Mouse (Mus musculus) 416B (cell line): ENCODE results near the gene Tbc1d16.

Experiments
- DNase-seq: peaks from one replicate; pipeline ENCODE4 v3.0.0; 2011; ENCODE audit warnings: low read depth

Gene Tbc1d16

GRCm38 (mm10) chr11:119207986-119208385 is 20.3 kb downstream of the Tbc1d16 start:
- no peak for DNase-seq

- DNase-seq: peak; percentile 71
Measured at GRCm38 (mm10) chr11:119206562-119206961, 21.7 kb downstream of the Tbc1d16 start.

- no peak for DNase-seq
Measured at GRCm38 (mm10) chr11:119205738-119206137, 22.6 kb downstream of the Tbc1d16 start.

GRCm38 (mm10) chr11:119203423-119203822 is 24.9 kb downstream of the Tbc1d16 start:
- peak; percentile 43 for DNase-seq

GRCm38 (mm10) chr11:119199233-119199601 is 29.1 kb downstream of the Tbc1d16 start:
- DNase-seq: no peak

GRCm38 (mm10) chr11:119198564-119199232 is 29.6 kb downstream of the Tbc1d16 start:
- no peak for DNase-seq

GRCm38 (mm10) chr11:119197618-119198563 is 30.4 kb downstream of the Tbc1d16 start:
- DNase-seq: no peak

- no peak for DNase-seq
Measured at GRCm38 (mm10) chr11:119192605-119193004, 35.7 kb downstream of the Tbc1d16 start.

- DNase-seq: no peak
Measured at GRCm38 (mm10) chr11:119192176-119192575, 36.1 kb downstream of the Tbc1d16 start.

GRCm38 (mm10) chr11:119191606-119192081 is 36.7 kb downstream of the Tbc1d16 start:
- peak; percentile 94 for DNase-seq

GRCm38 (mm10) chr11:119190498-119190897 is 37.8 kb downstream of the Tbc1d16 start:
- DNase-seq: peak; percentile 95

- no peak for DNase-seq
Measured at GRCm38 (mm10) chr11:119189319-119189718, 39.0 kb downstream of the Tbc1d16 start.

- DNase-seq: no peak
Measured at GRCm38 (mm10) chr11:119188389-119188788, 39.9 kb downstream of the Tbc1d16 start.

GRCm38 (mm10) chr11:119187800-119188197 is 40.5 kb downstream of the Tbc1d16 start:
- no peak for DNase-seq

GRCm38 (mm10) chr11:119186989-119187799 is 41.1 kb downstream of the Tbc1d16 start:
- DNase-seq: peak; percentile 63

- peak; percentile 17 for DNase-seq
Measured at GRCm38 (mm10) chr11:119186381-119186780, 41.9 kb downstream of the Tbc1d16 start.

- no peak for DNase-seq
Measured at GRCm38 (mm10) chr11:119183684-119184310, 44.5 kb downstream of the Tbc1d16 start.

- DNase-seq: no peak
Measured at GRCm38 (mm10) chr11:119181861-119182395, 46.4 kb downstream of the Tbc1d16 start.

- no peak for DNase-seq
Measured at GRCm38 (mm10) chr11:119180824-119181582, 47.3 kb downstream of the Tbc1d16 start.

GRCm38 (mm10) chr11:119178317-119178716 is 50.0 kb downstream of the Tbc1d16 start:
- DNase-seq: no peak
